Mouse (Mus musculus) testis, adult 2 months (tissue): Measurements from ENCODE around the gene Prmt7.

Experiments
- CTCF ChIP-seq: fragments of 200-500 bp; IDR thresholded peaks from 2 replicates; pipeline ENCODE4 v1.5.1; 2012; ENCODE audit warnings: low read depth, mild to moderate bottlenecking, inconsistent platforms, low read length, moderate library complexity; ENCODE audit not compliant: control insufficient read depth, insufficient read depth, insufficient replicate concordance
- POLR2A ChIP-seq: fragments of 200-500 bp; IDR thresholded peaks from 2 replicates; pipeline ENCODE4 v1.6.1; 2012; ENCODE audit warnings: low read depth, mild to moderate bottlenecking, inconsistent platforms, low read length, moderate library complexity; ENCODE audit not compliant: control insufficient read depth

GRCm38 (mm10) chr8:106273468-106273867 is 62.7 kb downstream of the Prmt7 start:
- TF ChIP-seq POLR2A (no peak), CTCF (no peak)
